Mouse (Mus musculus): ENCODE measurements at regions not wholly inside any gene's neighbourhood (a gene's known extent, or its start where the extent isn't known, plus 50 kb on each side); places are given as distances from the start of the nearest gene placed in this dataset.
A peak's percentile ranks its signal among the peaks of the same experiment; 100 is the strongest.

GRCm38 (mm10) chr10:98501566-98501965, 412.6 kb upstream of the Atp2b1 start:
- WGBS: 84% methylated on average over 5 of the region's 5 CpGs
- H3K9ac ChIP-seq (ENCODE audit: low read length): no peak overlapping the region
- no peaks in the 10 kb centered on the region for H3K9me3 ChIP-seq (ENCODE audit: control insufficient read depth, low read length)
- no peak for ATAC-seq (ENCODE audit: low read depth)
- no peak overlapping the region for H3K4me3 ChIP-seq (ENCODE audit: low read length)
- H3K4me2 ChIP-seq (ENCODE audit: low read depth, low read length): no peak overlapping the region
- no peaks in the 10 kb centered on the region for H3K36me3 ChIP-seq (ENCODE audit: control insufficient read depth, insufficient read depth, low read length)
- H3K27me3 ChIP-seq (ENCODE audit: control insufficient read depth, insufficient read depth, low read depth, low read length): no peaks in the 10 kb centered on the region
- no peaks in the 10 kb centered on the region for H3K4me1 ChIP-seq (replicated peaks; ENCODE audit: control insufficient read depth, insufficient read depth, low read length)
- H3K27ac ChIP-seq (ENCODE audit: low read length): no peak overlapping the region

- H3K4me3 ChIP-seq (ENCODE audit: low read length): no peak overlapping the region
- no peak overlapping the region for H3K27ac ChIP-seq (ENCODE audit: low read length)
- H3K36me3 ChIP-seq (ENCODE audit: control insufficient read depth, insufficient read depth, low read length): no peaks in the 10 kb centered on the region
- H3K9ac ChIP-seq (ENCODE audit: low read length): no peak overlapping the region
- no peak overlapping the region for H3K4me2 ChIP-seq (ENCODE audit: low read depth, low read length)
- H3K4me1 ChIP-seq (replicated peaks; ENCODE audit: control insufficient read depth, insufficient read depth, low read length): no peaks in the 10 kb centered on the region; the same call in 1 of the 2 replicates
- ATAC-seq (ENCODE audit: low read depth): peak; percentile 51; the same call in 1 of the 2 replicates
- no peaks in the 10 kb centered on the region for H3K9me3 ChIP-seq (ENCODE audit: control insufficient read depth, low read length)
- no peaks in the 10 kb centered on the region for H3K27me3 ChIP-seq (ENCODE audit: control insufficient read depth, insufficient read depth, low read depth, low read length)
- 57% methylated on average over 3 of the region's 3 CpGs for WGBS
Observed at GRCm38 (mm10) chr10:98504524-98504923, 409.7 kb upstream of the Atp2b1 start.

GRCm38 (mm10) chr10:98508515-98509143, 405.6 kb upstream of the Atp2b1 start:
- H3K4me2 ChIP-seq (ENCODE audit: low read depth, low read length): no peak overlapping the region
- 25% methylated on average over 5 of the region's 5 CpGs for WGBS
- H3K4me3 ChIP-seq (ENCODE audit: low read length): no peak overlapping the region
- H3K9me3 ChIP-seq (ENCODE audit: control insufficient read depth, low read length): no peaks in the 10 kb centered on the region
- ATAC-seq (ENCODE audit: low read depth): peak; percentile 28; the same call in 1 of the 2 replicates
- no peaks in the 10 kb centered on the region for H3K27me3 ChIP-seq (ENCODE audit: control insufficient read depth, insufficient read depth, low read depth, low read length)
- H3K9ac ChIP-seq (ENCODE audit: low read length): no peak overlapping the region
- H3K4me1 ChIP-seq (replicated peaks; ENCODE audit: control insufficient read depth, insufficient read depth, low read length): no peaks in the 10 kb centered on the region; the same call in 1 of the 2 replicates
- no peaks in the 10 kb centered on the region for H3K36me3 ChIP-seq (ENCODE audit: control insufficient read depth, insufficient read depth, low read length)
- no peak overlapping the region for H3K27ac ChIP-seq (ENCODE audit: low read length)

GRCm38 (mm10) chr10:98514836-98515235, 399.4 kb upstream of the Atp2b1 start:
- no peak overlapping the region for H3K4me3 ChIP-seq (ENCODE audit: low read length)
- no peaks in the 10 kb centered on the region for H3K27me3 ChIP-seq (ENCODE audit: control insufficient read depth, insufficient read depth, low read depth, low read length)
- 78% methylated on average over 1 of the region's 1 CpGs for WGBS
- H3K27ac ChIP-seq (ENCODE audit: low read length): no peak overlapping the region
- no peak for ATAC-seq (ENCODE audit: low read depth)
- H3K4me1 ChIP-seq (replicated peaks; ENCODE audit: control insufficient read depth, insufficient read depth, low read length): no peaks in the 10 kb centered on the region
- no peak overlapping the region for H3K4me2 ChIP-seq (ENCODE audit: low read depth, low read length)
- H3K9ac ChIP-seq (ENCODE audit: low read length): no peak overlapping the region
- no peaks in the 10 kb centered on the region for H3K36me3 ChIP-seq (ENCODE audit: control insufficient read depth, insufficient read depth, low read length)
- no peaks in the 10 kb centered on the region for H3K9me3 ChIP-seq (ENCODE audit: control insufficient read depth, low read length)

- WGBS: 83% methylated on average over 2 of the region's 2 CpGs
- H3K4me2 ChIP-seq (ENCODE audit: low read depth, low read length): no peak overlapping the region
- H3K9ac ChIP-seq (ENCODE audit: low read length): no peak overlapping the region
- no peak overlapping the region for H3K27ac ChIP-seq (ENCODE audit: low read length)
- H3K4me1 ChIP-seq (replicated peaks; ENCODE audit: control insufficient read depth, insufficient read depth, low read length): no peaks in the 10 kb centered on the region
- no peaks in the 10 kb centered on the region for H3K27me3 ChIP-seq (ENCODE audit: control insufficient read depth, insufficient read depth, low read depth, low read length)
- no peaks in the 10 kb centered on the region for H3K9me3 ChIP-seq (ENCODE audit: control insufficient read depth, low read length)
- no peak for ATAC-seq (ENCODE audit: low read depth)
- H3K36me3 ChIP-seq (ENCODE audit: control insufficient read depth, insufficient read depth, low read length): no peaks in the 10 kb centered on the region
- H3K4me3 ChIP-seq (ENCODE audit: low read length): no peak overlapping the region
Observed at GRCm38 (mm10) chr10:98517609-98518008, 396.6 kb upstream of the Atp2b1 start.

GRCm38 (mm10) chr10:98529565-98529964, 384.6 kb upstream of the Atp2b1 start:
- Histone ChIP-seq H3K9ac (ENCODE audit: low read length) (no peak overlapping the region), H3K36me3 (ENCODE audit: control insufficient read depth, insufficient read depth, low read length) (no peaks in the 10 kb centered on the region), H3K4me3 (ENCODE audit: low read length) (no peak overlapping the region), H3K9me3 (ENCODE audit: control insufficient read depth, low read length) (no peaks in the 10 kb centered on the region), H3K4me1 (replicated peaks; ENCODE audit: control insufficient read depth, insufficient read depth, low read length) (no peaks in the 10 kb centered on the region), H3K27me3 (ENCODE audit: control insufficient read depth, insufficient read depth, low read depth, low read length) (no peaks in the 10 kb centered on the region), H3K27ac (ENCODE audit: low read length) (no peak overlapping the region), H3K4me2 (ENCODE audit: low read depth, low read length) (no peak overlapping the region)
- WGBS: 65% methylated on average over 4 of the region's 4 CpGs
- ATAC-seq (ENCODE audit: low read depth): no peak

GRCm38 (mm10) chr10:98531425-98531824, 382.8 kb upstream of the Atp2b1 start:
- Histone ChIP-seq H3K27me3 (ENCODE audit: control insufficient read depth, insufficient read depth, low read depth, low read length) (no peaks in the 10 kb centered on the region), H3K9ac (ENCODE audit: low read length) (no peak overlapping the region), H3K4me2 (ENCODE audit: low read depth, low read length) (no peak overlapping the region), H3K4me3 (ENCODE audit: low read length) (no peak overlapping the region), H3K4me1 (replicated peaks; ENCODE audit: control insufficient read depth, insufficient read depth, low read length) (peaks cover 2% of the 10 kb centered on the region; the same call in 1 of the 2 replicates), H3K27ac (ENCODE audit: low read length) (no peak overlapping the region), H3K36me3 (ENCODE audit: control insufficient read depth, insufficient read depth, low read length) (no peaks in the 10 kb centered on the region), H3K9me3 (ENCODE audit: control insufficient read depth, low read length) (no peaks in the 10 kb centered on the region)
- no peak for ATAC-seq (ENCODE audit: low read depth)
- 92% methylated on average over 4 of the region's 4 CpGs for WGBS

- Histone ChIP-seq H3K27me3 (ENCODE audit: control insufficient read depth, insufficient read depth, low read depth, low read length) (no peaks in the 10 kb centered on the region), H3K9ac (ENCODE audit: low read length) (no peak overlapping the region), H3K36me3 (ENCODE audit: control insufficient read depth, insufficient read depth, low read length) (no peaks in the 10 kb centered on the region), H3K4me2 (ENCODE audit: low read depth, low read length) (no peak overlapping the region), H3K9me3 (ENCODE audit: control insufficient read depth, low read length) (no peaks in the 10 kb centered on the region), H3K27ac (ENCODE audit: low read length) (peak overlapping the region; percentile 57), H3K4me1 (replicated peaks; ENCODE audit: control insufficient read depth, insufficient read depth, low read length) (peaks cover 10% of the 10 kb centered on the region), H3K4me3 (ENCODE audit: low read length) (no peak overlapping the region)
- 60% methylated on average over 1 of the region's 1 CpGs for WGBS
- ATAC-seq (ENCODE audit: low read depth): peak; percentile 74; the same call in 1 of the 2 replicates
Observed at GRCm38 (mm10) chr10:98538706-98539105, 375.5 kb upstream of the Atp2b1 start.

GRCm38 (mm10) chr10:98541062-98541461, 373.1 kb upstream of the Atp2b1 start:
- ATAC-seq (ENCODE audit: low read depth): no peak
- Histone ChIP-seq H3K9ac (ENCODE audit: low read length) (no peak overlapping the region), H3K27me3 (ENCODE audit: control insufficient read depth, insufficient read depth, low read depth, low read length) (no peaks in the 10 kb centered on the region), H3K4me3 (ENCODE audit: low read length) (no peak overlapping the region), H3K4me2 (ENCODE audit: low read depth, low read length) (no peak overlapping the region), H3K9me3 (ENCODE audit: control insufficient read depth, low read length) (no peaks in the 10 kb centered on the region), H3K4me1 (replicated peaks; ENCODE audit: control insufficient read depth, insufficient read depth, low read length) (peaks cover 15% of the 10 kb centered on the region), H3K36me3 (ENCODE audit: control insufficient read depth, insufficient read depth, low read length) (no peaks in the 10 kb centered on the region), H3K27ac (ENCODE audit: low read length) (no peak overlapping the region)

GRCm38 (mm10) chr10:98542072-98542471, 372.1 kb upstream of the Atp2b1 start:
- H3K9ac ChIP-seq (ENCODE audit: low read length): no peak overlapping the region
- no peak for ATAC-seq (ENCODE audit: low read depth)
- no peak overlapping the region for H3K4me3 ChIP-seq (ENCODE audit: low read length)
- no peak overlapping the region for H3K4me2 ChIP-seq (ENCODE audit: low read depth, low read length)
- no peak overlapping the region for H3K27ac ChIP-seq (ENCODE audit: low read length)
- no peaks in the 10 kb centered on the region for H3K9me3 ChIP-seq (ENCODE audit: control insufficient read depth, low read length)
- WGBS: 86% methylated on average over 2 of the region's 2 CpGs
- no peaks in the 10 kb centered on the region for H3K36me3 ChIP-seq (ENCODE audit: control insufficient read depth, insufficient read depth, low read length)
- H3K27me3 ChIP-seq (ENCODE audit: control insufficient read depth, insufficient read depth, low read depth, low read length): no peaks in the 10 kb centered on the region
- peaks cover 11% of the 10 kb centered on the region; the same call in 1 of the 2 replicates for H3K4me1 ChIP-seq (replicated peaks; ENCODE audit: control insufficient read depth, insufficient read depth, low read length)
